ENCODE assay signal across 8 mouse cellular contexts in genomic region chr12:109399591-109399990, GRCm38 (mm10). TPM values are rescaled to one million over a fixed set of nuclear protein-coding genes. Genes with fewer than 3 reads are reported as not detected.
DNase-seq lines count a peak whose midpoint lies in the region; ATAC-seq lines count a peak whose summit lies in the region.

No protein-coding gene starts in this region.

- H3K4me2 ChIP-seq in embryonic facial prominence, embryonic 11.5 days (ENCODE audit: low read depth, low read length) = no peak overlapping the region
- H3K4me2 ChIP-seq in lung, embryonic 16.5 days (ENCODE audit: low read depth, low read length) = peak overlapping the region; percentile 41

- 36% methylated on average over 22 of the region's 22 CpGs for WGBS in embryonic facial prominence, embryonic 11.5 days
- 8% methylated on average over 22 of the region's 22 CpGs for WGBS in lung, embryonic 16.5 days

- H3K9me3 ChIP-seq in embryonic facial prominence, embryonic 11.5 days (replicated peaks; ENCODE audit: control insufficient read depth, low read length) = no peaks in the 10 kb centered on the region
- H3K9me3 ChIP-seq in lung, embryonic 16.5 days (ENCODE audit: control insufficient read depth, low read length) = no peaks in the 10 kb centered on the region

- ATAC-seq in embryonic facial prominence, embryonic 11.5 days (replicated peaks; ENCODE audit: insufficient number of reproducible peaks, low FRiP score, low TSS enrichment, low read depth) = no peak
- peak; percentile 36 for ATAC-seq in granulocyte monocyte progenitor cell, adult 5-6 weeks (replicated peaks; ENCODE audit: poor library complexity, severe bottlenecking)
- no peak; the same call in 1 of the 2 replicates for ATAC-seq in lung, embryonic 16.5 days (ENCODE audit: low read depth)

- no peak overlapping the region for H3K9ac ChIP-seq in embryonic facial prominence, embryonic 11.5 days (replicated peaks; ENCODE audit: low read length)
- peak overlapping the region; percentile 44; the same call in 1 of the 2 replicates for H3K9ac ChIP-seq in lung, embryonic 16.5 days (ENCODE audit: low read length)

- DNase-seq in heart, adult 11 months = peak; percentile 86
- DNase-seq in heart, adult 8-10 months (ENCODE audit: low spot score) = no peak
- DNase-seq in embryonic facial prominence, embryonic 11.5 days (ENCODE audit: low spot score) = peak; percentile 20
- peak; percentile 61 to 75 for DNase-seq in layer of hippocampus, adult 18-20 months (ENCODE audit: low spot score in 2 of 2)
- peak; percentile 80 for DNase-seq in right cerebral cortex, postnatal 4 days
- no peak for DNase-seq in retina, postnatal 1 day

- H3K4me1 ChIP-seq in embryonic facial prominence, embryonic 11.5 days (ENCODE audit: control insufficient read depth, insufficient read depth, low read length) = peaks cover 4% of the 10 kb centered on the region
- peaks cover 44% of the 10 kb centered on the region for H3K4me1 ChIP-seq in lung, embryonic 16.5 days (replicated peaks; ENCODE audit: control insufficient read depth, insufficient read depth, low read length)

- no peak overlapping the region for H3K27ac ChIP-seq in embryonic facial prominence, embryonic 11.5 days (replicated peaks; ENCODE audit: low read depth, low read length)
- peak overlapping the region; percentile 60 for H3K27ac ChIP-seq in lung, embryonic 16.5 days (ENCODE audit: low read length)

- no peaks in the 10 kb centered on the region for H3K36me3 ChIP-seq in embryonic facial prominence, embryonic 11.5 days (replicated peaks; ENCODE audit: control insufficient read depth, insufficient read depth, low read depth, low read length)
- no peaks in the 10 kb centered on the region for H3K36me3 ChIP-seq in lung, embryonic 16.5 days (ENCODE audit: control insufficient read depth, insufficient read depth, low read length)

- H3K27me3 ChIP-seq in embryonic facial prominence, embryonic 11.5 days (ENCODE audit: control insufficient read depth, insufficient read depth, low read length) = no peaks in the 10 kb centered on the region
- H3K27me3 ChIP-seq in lung, embryonic 16.5 days (ENCODE audit: control insufficient read depth, insufficient read depth, low read depth, low read length) = no peaks in the 10 kb centered on the region

- H3K4me3 ChIP-seq in embryonic facial prominence, embryonic 11.5 days (ENCODE audit: low read depth, low read length) = no peak overlapping the region
- H3K4me3 ChIP-seq in lung, embryonic 16.5 days (ENCODE audit: low read length) = no peak overlapping the region

RNA-seq across cellular contexts. Expression of gene Dlk1, which starts 53.0 kb away (rescaled TPM):
- total RNA-seq in heart, adult 8-10 months (2022) = under 1 TPM in 3 of 4 experiments, not detected in 1; 0.23 to 0.69 (median 0.47) TPM
- polyA plus RNA-seq in embryonic facial prominence, embryonic 11.5 days (2014; fragmentation: Nextera tagmentation; extraction: Ambion mirVana) = 209 and 225 TPM in 2 replicates
- total RNA-seq in granulocyte monocyte progenitor cell, adult 5-6 weeks (2014; fragmentation: Nextera tagmentation) = not detected in 2 replicates
- total RNA-seq in granulocyte monocyte progenitor cell, adult 5-6 weeks (2017) = not detected in 2 replicates
- total RNA-seq in layer of hippocampus, adult 18-20 months (2021) = 10 to 100 TPM in 1 of 2 experiments, 1 to 10 TPM in 1; 10.0 to 12.9 TPM
- polyA plus RNA-seq in lung, embryonic 16.5 days (2015; fragmentation: Nextera tagmentation; extraction: Ambion mirVana) = 702 and 746 TPM in 2 replicates

Comparison
In these comparisons a context has a peak if more than half of its experiments do, and no peak if none do; other contexts are left out.
1. DNase-seq: peak in heart, adult 11 months (single experiment), embryonic facial prominence, embryonic 11.5 days (single experiment), layer of hippocampus, adult 18-20 months (2 of 2) and right cerebral cortex, postnatal 4 days (single experiment); none in heart, adult 8-10 months (single experiment) and retina, postnatal 1 day (single experiment).
2. RNA of gene Dlk1, which starts 53.0 kb away (total RNA-seq): 10.0 to 12.9 TPM in layer of hippocampus, adult 18-20 months; 0.23 to 0.69 TPM in heart, adult 8-10 months and not detected in granulocyte monocyte progenitor cell, adult 5-6 weeks; every median in the first group is over 4 times any median in the second.